Mouse (Mus musculus) heart, adult 2 months (tissue): ENCODE measurements at regions not wholly inside any gene's neighbourhood (a gene's known extent, or its start where the extent isn't known, plus 50 kb on each side); places are given as distances from the start of the nearest gene placed in this dataset.
"Not testable (repeated sequence)": the region's sequence is repeated elsewhere in the genome, so short reads cannot be mapped to it uniquely, and the experiment has no call there.

Experiments
- CTCF ChIP-seq: fragments of 200-600 bp; IDR thresholded peaks from 2 replicates; pipeline ENCODE4 v1.8.1; 2022; ENCODE audit warnings: antibody characterized with exemption, mild to moderate bottlenecking, moderate library complexity
- EP300 ChIP-seq: fragments of 200-500 bp; IDR thresholded peaks from 2 replicates; pipeline ENCODE4 v1.6.1; 2011; ENCODE audit warnings: low read depth, low read length, control low read depth; ENCODE audit not compliant: insufficient read depth
- POLR2A ChIP-seq: fragments of 200-500 bp; IDR thresholded peaks from 2 replicates; pipeline ENCODE4 v1.6.1; 2011; ENCODE audit warnings: mild to moderate bottlenecking, low read depth, low read length, control low read depth; ENCODE audit not compliant: insufficient read depth

GRCm38 (mm10) chr14:37742426-37742825 lies 607.4 kb upstream of the Ghitm start:
- not testable (repeated sequence) for TF ChIP-seq EP300, POLR2A, CTCF
